Mouse (Mus musculus): ENCODE measurements around the gene Btbd11. TPM values are rescaled to one million over a fixed set of nuclear protein-coding genes. Genes with fewer than 3 reads are reported as not detected.

Gene Btbd11
- polyA plus RNA-seq, 1 experiment from 2014 or later: 20.3 TPM

- WGBS: 6% methylated on average over 8 of the region's 8 CpGs
- Histone ChIP-seq H3K4me1 (ENCODE audit: control insufficient read depth, insufficient read depth, low read length) (peaks cover 11% of the 10 kb centered on the region), H3K36me3 (ENCODE audit: control insufficient read depth, insufficient read depth, low read length) (no peaks in the 10 kb centered on the region), H3K9ac (ENCODE audit: low read depth, low read length) (no peak overlapping the region; the same call in 1 of the 2 replicates), H3K4me2 (ENCODE audit: low read length) (no peak overlapping the region), H3K27ac (ENCODE audit: low read length) (peak overlapping the region; percentile 66), H3K27me3 (ENCODE audit: control insufficient read depth, insufficient read depth, low read depth, low read length) (no peaks in the 10 kb centered on the region), H3K4me3 (ENCODE audit: low read depth, low read length) (no peak overlapping the region), H3K9me3 (replicated peaks; ENCODE audit: control insufficient read depth, low read length, poor library complexity, severe bottlenecking) (no peaks in the 10 kb centered on the region)
- ATAC-seq: peak; percentile 50; the same call in 1 of the 2 replicates
Observed at GRCm38 (mm10) chr10:85539510-85540120, 153.0 kb downstream of the Btbd11 start.

- no peaks in the 10 kb centered on the region for H3K9me3 ChIP-seq (replicated peaks; ENCODE audit: control insufficient read depth, low read length, poor library complexity, severe bottlenecking)
- no peak overlapping the region for H3K27ac ChIP-seq (ENCODE audit: low read length)
- 86% methylated on average over 13 of the region's 13 CpGs for WGBS
- H3K36me3 ChIP-seq (ENCODE audit: control insufficient read depth, insufficient read depth, low read length): no peaks in the 10 kb centered on the region
- H3K4me2 ChIP-seq (ENCODE audit: low read length): no peak overlapping the region
- no peak overlapping the region for H3K4me3 ChIP-seq (ENCODE audit: low read depth, low read length)
- no peak overlapping the region for H3K9ac ChIP-seq (ENCODE audit: low read depth, low read length)
- H3K27me3 ChIP-seq (ENCODE audit: control insufficient read depth, insufficient read depth, low read depth, low read length): no peaks in the 10 kb centered on the region
- no peak for ATAC-seq
- peaks cover 11% of the 10 kb centered on the region for H3K4me1 ChIP-seq (ENCODE audit: control insufficient read depth, insufficient read depth, low read length)
Observed at GRCm38 (mm10) chr10:85540311-85541093, 153.9 kb downstream of the Btbd11 start.

- no peak for ATAC-seq
- H3K27me3 ChIP-seq (ENCODE audit: control insufficient read depth, insufficient read depth, low read depth, low read length): no peaks in the 10 kb centered on the region
- WGBS: 83% methylated on average over 3 of the region's 3 CpGs
- H3K4me3 ChIP-seq (ENCODE audit: low read depth, low read length): no peak overlapping the region
- H3K27ac ChIP-seq (ENCODE audit: low read length): no peak overlapping the region
- no peak overlapping the region for H3K9ac ChIP-seq (ENCODE audit: low read depth, low read length)
- H3K4me1 ChIP-seq (ENCODE audit: control insufficient read depth, insufficient read depth, low read length): peaks cover 11% of the 10 kb centered on the region
- no peak overlapping the region for H3K4me2 ChIP-seq (ENCODE audit: low read length)
- no peaks in the 10 kb centered on the region for H3K9me3 ChIP-seq (replicated peaks; ENCODE audit: control insufficient read depth, low read length, poor library complexity, severe bottlenecking)
- H3K36me3 ChIP-seq (ENCODE audit: control insufficient read depth, insufficient read depth, low read length): no peaks in the 10 kb centered on the region
Observed at GRCm38 (mm10) chr10:85541481-85541880, 154.9 kb downstream of the Btbd11 start.

GRCm38 (mm10) chr10:85541892-85542630 is 155.4 kb downstream of the Btbd11 start:
- Histone ChIP-seq H3K9me3 (replicated peaks; ENCODE audit: control insufficient read depth, low read length, poor library complexity, severe bottlenecking) (no peaks in the 10 kb centered on the region), H3K27me3 (ENCODE audit: control insufficient read depth, insufficient read depth, low read depth, low read length) (no peaks in the 10 kb centered on the region), H3K4me3 (ENCODE audit: low read depth, low read length) (no peak overlapping the region), H3K36me3 (ENCODE audit: control insufficient read depth, insufficient read depth, low read length) (no peaks in the 10 kb centered on the region), H3K9ac (ENCODE audit: low read depth, low read length) (no peak overlapping the region), H3K4me2 (ENCODE audit: low read length) (no peak overlapping the region), H3K27ac (ENCODE audit: low read length) (no peak overlapping the region), H3K4me1 (ENCODE audit: control insufficient read depth, insufficient read depth, low read length) (peaks cover 11% of the 10 kb centered on the region)
- WGBS: 97% methylated on average over 14 of the region's 14 CpGs
- ATAC-seq: no peak

GRCm38 (mm10) chr10:85543281-85543680 is 156.7 kb downstream of the Btbd11 start:
- Histone ChIP-seq H3K9me3 (replicated peaks; ENCODE audit: control insufficient read depth, low read length, poor library complexity, severe bottlenecking) (no peaks in the 10 kb centered on the region), H3K4me3 (ENCODE audit: low read depth, low read length) (no peak overlapping the region), H3K27me3 (ENCODE audit: control insufficient read depth, insufficient read depth, low read depth, low read length) (no peaks in the 10 kb centered on the region), H3K27ac (ENCODE audit: low read length) (no peak overlapping the region), H3K4me2 (ENCODE audit: low read length) (no peak overlapping the region), H3K36me3 (ENCODE audit: control insufficient read depth, insufficient read depth, low read length) (no peaks in the 10 kb centered on the region), H3K9ac (ENCODE audit: low read depth, low read length) (no peak overlapping the region), H3K4me1 (ENCODE audit: control insufficient read depth, insufficient read depth, low read length) (peaks cover 11% of the 10 kb centered on the region)
- no peak for ATAC-seq
- 82% methylated on average over 2 of the region's 2 CpGs for WGBS

GRCm38 (mm10) chr10:85544991-85545390 is 158.4 kb downstream of the Btbd11 start:
- H3K36me3 ChIP-seq (ENCODE audit: control insufficient read depth, insufficient read depth, low read length): no peaks in the 10 kb centered on the region
- 43% methylated on average over 5 of the region's 5 CpGs for WGBS
- H3K4me2 ChIP-seq (ENCODE audit: low read length): no peak overlapping the region
- no peak overlapping the region for H3K9ac ChIP-seq (ENCODE audit: low read depth, low read length)
- H3K4me1 ChIP-seq (ENCODE audit: control insufficient read depth, insufficient read depth, low read length): peaks cover 2% of the 10 kb centered on the region
- no peaks in the 10 kb centered on the region for H3K9me3 ChIP-seq (replicated peaks; ENCODE audit: control insufficient read depth, low read length, poor library complexity, severe bottlenecking)
- no peak overlapping the region for H3K27ac ChIP-seq (ENCODE audit: low read length)
- no peak for ATAC-seq
- H3K4me3 ChIP-seq (ENCODE audit: low read depth, low read length): no peak overlapping the region
- no peaks in the 10 kb centered on the region for H3K27me3 ChIP-seq (ENCODE audit: control insufficient read depth, insufficient read depth, low read depth, low read length)

GRCm38 (mm10) chr10:85555193-85555592 is 168.6 kb downstream of the Btbd11 start:
- 63% methylated on average over 8 of the region's 8 CpGs for WGBS
- no peak for ATAC-seq
- Histone ChIP-seq H3K4me3 (ENCODE audit: low read depth, low read length) (no peak overlapping the region), H3K27ac (ENCODE audit: low read length) (no peak overlapping the region), H3K9me3 (replicated peaks; ENCODE audit: control insufficient read depth, low read length, poor library complexity, severe bottlenecking) (no peaks in the 10 kb centered on the region), H3K9ac (ENCODE audit: low read depth, low read length) (no peak overlapping the region), H3K4me1 (ENCODE audit: control insufficient read depth, insufficient read depth, low read length) (no peaks in the 10 kb centered on the region), H3K36me3 (ENCODE audit: control insufficient read depth, insufficient read depth, low read length) (no peaks in the 10 kb centered on the region), H3K4me2 (ENCODE audit: low read length) (no peak overlapping the region), H3K27me3 (ENCODE audit: control insufficient read depth, insufficient read depth, low read depth, low read length) (no peaks in the 10 kb centered on the region)

GRCm38 (mm10) chr10:85561418-85561817 is 174.8 kb downstream of the Btbd11 start:
- no peak overlapping the region for H3K27ac ChIP-seq (ENCODE audit: low read length)
- WGBS: 92% methylated on average over 14 of the region's 14 CpGs
- H3K4me2 ChIP-seq (ENCODE audit: low read length): no peak overlapping the region
- no peak for ATAC-seq
- H3K9me3 ChIP-seq (replicated peaks; ENCODE audit: control insufficient read depth, low read length, poor library complexity, severe bottlenecking): no peaks in the 10 kb centered on the region; the same call in 1 of the 2 replicates
- no peaks in the 10 kb centered on the region for H3K27me3 ChIP-seq (ENCODE audit: control insufficient read depth, insufficient read depth, low read depth, low read length)
- no peaks in the 10 kb centered on the region for H3K4me1 ChIP-seq (ENCODE audit: control insufficient read depth, insufficient read depth, low read length)
- H3K36me3 ChIP-seq (ENCODE audit: control insufficient read depth, insufficient read depth, low read length): no peaks in the 10 kb centered on the region
- H3K4me3 ChIP-seq (ENCODE audit: low read depth, low read length): no peak overlapping the region
- H3K9ac ChIP-seq (ENCODE audit: low read depth, low read length): no peak overlapping the region

GRCm38 (mm10) chr10:85571456-85571855 is 184.8 kb downstream of the Btbd11 start:
- WGBS: 87% methylated on average over 5 of the region's 5 CpGs
- H3K27me3 ChIP-seq (ENCODE audit: control insufficient read depth, insufficient read depth, low read depth, low read length): no peaks in the 10 kb centered on the region
- no peak overlapping the region for H3K4me2 ChIP-seq (ENCODE audit: low read length)
- 0 out of 2 replicates have a peak, but pooled peaks cover 4% of the 10 kb centered on the region for H3K9me3 ChIP-seq (replicated peaks; ENCODE audit: control insufficient read depth, low read length, poor library complexity, severe bottlenecking)
- no peaks in the 10 kb centered on the region for H3K4me1 ChIP-seq (ENCODE audit: control insufficient read depth, insufficient read depth, low read length)
- H3K4me3 ChIP-seq (ENCODE audit: low read depth, low read length): no peak overlapping the region
- ATAC-seq: no peak
- H3K9ac ChIP-seq (ENCODE audit: low read depth, low read length): no peak overlapping the region
- no peaks in the 10 kb centered on the region for H3K36me3 ChIP-seq (ENCODE audit: control insufficient read depth, insufficient read depth, low read length)
- no peak overlapping the region for H3K27ac ChIP-seq (ENCODE audit: low read length)

Data from midbrain, embryonic 16.5 days (tissue).